Mouse (Mus musculus): Measurements from ENCODE around the gene Disp1.

The Disp1 gene

DNA sequence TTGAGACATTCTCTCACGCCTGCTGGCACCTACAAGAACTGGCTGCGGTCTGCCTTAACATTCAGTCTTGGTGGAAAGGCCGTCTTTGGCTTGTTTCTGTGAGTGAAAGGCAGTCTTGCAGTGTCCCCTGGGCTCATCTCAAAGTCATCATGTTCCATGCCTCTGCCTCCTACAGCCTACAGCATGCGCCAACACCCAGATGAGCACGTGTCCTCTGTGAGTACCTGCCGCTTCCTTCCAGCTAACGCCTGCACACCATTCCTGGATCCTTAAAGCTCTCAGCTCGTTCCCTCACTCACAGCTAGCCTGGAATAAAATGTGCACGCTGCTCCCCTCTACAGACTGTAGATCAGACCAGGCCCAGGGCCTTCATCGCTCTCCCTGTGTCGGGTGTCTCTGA is 60.3 kb downstream of the Disp1 start:
- DNase-seq: no peak

GRCm38 (mm10) chr1:183160188-183160587 is 61.1 kb downstream of the Disp1 start:
- DNase-seq: no peak

DNA sequence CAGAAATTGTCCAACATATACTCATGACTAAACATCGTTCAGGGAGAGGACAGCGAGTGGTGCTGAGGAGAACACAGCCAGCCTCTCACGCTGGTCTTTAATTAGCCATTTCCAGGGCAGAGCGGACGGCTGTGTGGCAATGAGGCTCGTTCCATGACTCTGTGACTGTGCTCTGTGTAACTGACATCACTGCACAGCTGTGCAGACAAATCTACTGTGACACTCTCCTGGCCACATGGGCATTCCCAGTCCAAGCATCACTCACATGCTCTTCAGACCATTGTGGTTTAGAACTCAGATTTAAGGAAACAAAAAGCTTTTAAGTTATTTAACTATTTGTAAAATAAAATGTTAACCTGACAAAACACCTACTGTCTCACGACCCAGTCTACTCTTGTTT is 62.1 kb downstream of the Disp1 start:
- DNase-seq: no peak

DNA sequence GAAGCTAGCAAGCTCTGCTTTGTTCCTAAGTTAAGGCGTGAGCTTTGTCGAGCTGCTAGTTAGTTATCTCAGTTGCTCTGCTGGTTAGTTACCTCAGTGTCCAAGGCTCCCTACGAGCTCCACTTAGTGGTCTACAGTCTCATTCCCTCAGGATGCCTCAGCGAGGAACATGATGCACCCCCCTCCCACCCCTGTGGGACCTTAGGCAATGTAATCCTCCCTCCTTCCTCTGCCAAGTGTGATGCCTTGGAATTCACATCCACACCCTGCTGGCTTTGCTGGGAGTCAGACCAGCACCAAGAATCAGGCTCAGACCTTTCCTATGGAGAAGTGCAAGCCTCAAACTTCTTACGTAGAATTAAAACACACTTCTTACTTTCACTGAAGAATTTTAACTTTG is 65.7 kb downstream of the Disp1 start:
- DNase-seq: no peak

GRCm38 (mm10) chr1:183154296-183155204 is 66.8 kb downstream of the Disp1 start:
- no peak for DNase-seq

DNA sequence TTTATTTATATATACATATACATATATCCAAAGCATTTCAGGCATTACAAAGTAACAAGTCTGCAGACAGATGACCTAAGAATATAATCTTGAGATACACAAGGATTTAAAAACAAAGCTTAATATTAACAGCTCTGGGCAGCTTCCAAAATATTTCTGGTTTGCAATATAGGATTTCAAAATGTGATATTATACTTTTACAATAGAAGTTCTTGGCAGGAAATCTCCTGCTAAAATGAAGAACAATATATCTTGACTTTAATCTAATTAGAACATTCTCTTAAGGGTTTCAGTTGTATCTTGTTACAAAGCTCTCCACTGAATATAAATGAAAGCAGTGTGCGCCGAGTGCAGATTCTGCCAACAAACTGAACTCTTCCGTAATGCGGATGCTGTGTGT is 68.0 kb downstream of the Disp1 start:
- no peak for DNase-seq

DNA sequence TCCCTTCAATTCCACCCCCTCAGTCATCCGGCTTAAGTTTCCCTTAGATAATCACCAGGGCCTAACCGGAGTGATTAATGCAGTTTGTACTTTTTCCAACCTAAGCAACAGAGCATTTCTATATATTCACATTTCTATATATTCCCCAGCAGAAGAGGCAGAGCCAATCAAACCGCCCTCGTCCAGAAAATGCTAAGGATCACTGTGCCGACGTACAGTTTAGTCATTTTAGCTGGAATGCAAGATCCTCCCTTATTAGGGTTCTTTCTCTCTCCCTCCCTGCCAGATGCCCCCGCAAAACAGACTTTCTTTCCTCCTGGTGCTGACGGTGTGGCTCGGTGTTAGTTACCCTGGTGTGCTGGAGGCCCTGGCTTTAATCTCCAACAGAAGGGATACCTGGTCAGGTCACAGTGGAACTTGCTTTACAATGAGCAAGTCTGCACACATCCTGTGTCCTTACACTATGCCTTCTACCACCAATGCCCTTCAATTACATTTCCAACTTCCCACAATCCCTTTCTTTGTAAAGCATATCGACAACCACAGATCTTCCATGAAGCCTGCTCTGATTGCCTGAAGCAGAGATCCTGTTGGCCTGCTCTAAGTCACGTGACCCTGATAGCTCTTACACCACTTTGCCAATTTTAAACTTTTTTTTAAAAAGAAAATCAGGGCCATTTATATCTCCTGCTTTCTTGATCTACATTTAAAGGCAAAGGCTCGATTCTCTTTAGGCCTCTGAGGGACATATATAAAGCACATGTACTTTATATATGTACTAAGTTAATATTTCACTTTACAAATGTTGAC is 69.6 kb downstream of the Disp1 start:
- no peak for DNase-seq

DNA sequence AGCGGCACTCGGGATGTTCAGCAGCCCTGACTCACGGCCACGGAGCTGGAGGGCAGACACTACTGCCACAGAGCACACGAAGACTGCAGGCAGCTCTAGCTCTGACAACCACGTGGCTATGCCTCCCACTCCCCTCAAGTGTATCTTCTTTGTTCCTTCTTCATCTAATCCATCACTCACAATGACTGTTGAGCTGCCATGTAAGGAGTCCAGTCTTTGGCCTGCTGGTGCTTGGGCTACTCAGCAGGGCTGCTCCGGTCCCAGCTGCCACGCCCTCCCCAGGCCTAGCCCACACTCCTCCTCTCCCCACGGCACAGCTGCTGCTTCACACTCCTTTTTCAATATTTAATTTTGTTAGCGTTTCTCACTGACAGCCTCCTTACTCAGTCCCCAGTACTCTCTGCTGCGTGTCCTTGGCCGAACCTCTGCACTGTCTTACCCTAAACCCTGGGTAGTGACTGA is 70.9 kb downstream of the Disp1 start:
- DNase-seq: no peak

DNA sequence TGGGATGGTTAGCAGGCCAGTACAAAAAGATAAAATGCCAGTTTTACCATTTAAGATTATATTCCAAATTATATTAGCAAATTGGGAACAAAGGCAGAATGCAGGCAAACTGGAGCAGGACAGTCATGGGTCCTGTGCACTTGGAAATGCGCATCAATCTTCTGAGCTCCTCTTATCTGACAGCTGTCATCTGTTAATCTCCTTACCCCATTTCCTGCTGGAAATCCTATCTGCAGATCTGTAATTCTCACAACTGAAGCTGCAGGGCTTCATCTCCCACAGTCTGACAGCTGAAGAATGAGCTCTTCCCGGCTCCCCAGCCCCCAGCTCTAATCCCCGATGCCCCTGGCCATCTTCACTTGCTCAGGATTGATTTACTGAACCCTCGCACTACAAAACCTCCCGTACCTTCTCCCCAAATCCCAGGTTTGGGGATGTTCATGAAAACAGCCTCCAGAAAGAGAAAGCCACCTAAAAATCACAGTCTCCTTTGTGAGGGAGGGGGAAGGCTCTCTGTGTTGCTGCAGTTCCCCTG is 71.7 kb downstream of the Disp1 start:
- no peak for DNase-seq

GRCm38 (mm10) chr1:183147438-183147841 is 73.9 kb downstream of the Disp1 start:
- DNase-seq: peak; percentile 64 to 81

GRCm38 (mm10) chr1:183146795-183147194 is 74.5 kb downstream of the Disp1 start:
- no peak for DNase-seq

DNA sequence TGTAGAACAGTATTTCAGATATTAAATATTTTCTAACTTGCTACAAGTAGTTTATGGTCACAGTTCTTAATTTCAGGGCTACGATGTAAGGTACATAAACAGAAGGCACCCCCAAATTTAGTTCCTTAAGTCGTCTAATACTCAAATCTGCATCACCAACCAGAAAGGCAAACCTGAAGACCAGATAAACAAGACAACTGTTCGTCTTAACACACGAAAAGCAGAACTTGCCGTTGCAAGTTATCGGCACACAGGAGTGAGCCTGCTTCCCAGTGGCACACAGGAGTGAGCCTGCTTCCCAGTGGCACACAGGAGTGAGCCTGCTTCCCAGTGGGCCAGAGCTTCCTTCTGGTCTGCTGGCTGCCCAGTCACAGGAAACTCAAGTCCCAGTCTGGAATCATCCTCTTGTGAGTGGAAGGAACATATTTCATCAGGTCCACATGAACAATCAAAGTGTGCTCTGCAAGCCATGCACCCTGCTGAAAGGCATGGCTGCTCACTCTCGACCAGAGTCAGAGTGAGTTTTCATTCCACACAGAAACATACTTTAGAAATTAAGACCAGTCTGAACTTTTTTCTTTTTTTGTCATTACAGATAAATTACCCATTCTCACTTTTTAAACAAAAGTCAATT is 75.1 kb downstream of the Disp1 start:
- no peak for DNase-seq

- DNase-seq: peak in 1 of 2 experiments; percentile 53
Measured at GRCm38 (mm10) chr1:183144602-183145205, 76.6 kb downstream of the Disp1 start.

DNA sequence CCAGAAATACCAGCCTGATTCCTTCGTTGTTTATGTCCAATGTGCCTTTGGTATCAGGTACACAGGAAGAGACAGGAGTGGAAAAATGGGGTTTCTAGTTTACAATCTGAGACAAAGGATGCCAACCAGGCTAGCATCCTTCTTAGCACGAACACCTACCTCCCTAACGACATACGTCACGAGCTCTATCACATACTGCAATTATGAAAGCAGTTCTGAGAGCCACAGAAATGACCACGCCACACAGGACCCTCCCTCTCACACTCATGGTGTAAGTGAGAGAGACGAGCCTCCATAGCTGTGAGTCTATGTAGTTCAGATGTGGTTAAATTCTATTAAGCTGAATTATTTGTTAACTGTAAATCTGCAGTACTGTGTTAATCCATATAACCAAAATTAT is 78.1 kb downstream of the Disp1 start:
- no peak for DNase-seq

GRCm38 (mm10) chr1:183142566-183142965 is 78.8 kb downstream of the Disp1 start:
- no peak for DNase-seq

GRCm38 (mm10) chr1:183141329-183141728 is 80.0 kb downstream of the Disp1 start:
- no peak for DNase-seq

DNA sequence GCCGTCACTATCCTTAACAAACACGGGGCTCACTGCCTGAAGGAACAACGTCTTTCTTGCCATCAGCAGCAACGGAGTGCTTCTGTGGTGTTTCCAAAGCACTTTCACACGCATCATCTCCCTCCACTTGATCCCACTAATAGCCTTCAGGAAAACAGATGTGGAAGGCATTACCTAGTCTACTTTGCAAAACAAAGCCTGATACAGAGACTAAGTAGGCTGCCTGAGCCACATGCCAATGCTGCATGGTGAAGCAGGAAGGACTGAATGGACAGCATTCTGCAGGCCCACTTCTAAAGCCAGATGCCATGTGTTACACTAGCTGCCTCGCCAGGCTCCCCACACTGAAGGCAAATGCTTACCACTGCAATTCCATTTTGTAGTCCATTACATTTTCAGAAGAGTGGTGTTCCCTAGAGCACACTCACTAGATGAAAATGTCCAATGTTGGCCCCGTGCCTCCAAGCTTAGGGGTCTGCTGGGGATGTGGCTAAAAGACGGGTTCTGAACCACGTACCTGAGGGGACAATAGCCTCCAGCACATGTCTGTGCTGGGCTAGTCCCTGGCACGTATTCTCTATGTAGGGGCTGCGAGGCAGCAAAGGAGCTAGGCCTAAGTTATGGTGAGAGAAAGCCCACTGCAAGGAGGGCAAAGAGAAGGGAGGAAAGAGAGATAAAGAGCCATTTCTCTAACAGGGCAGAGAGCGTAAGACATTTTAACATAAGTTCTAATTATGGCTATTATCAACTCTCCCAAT is 80.6 kb downstream of the Disp1 start:
- no peak for DNase-seq

- DNase-seq: no peak
Measured at GRCm38 (mm10) chr1:183138088-183138487, 83.2 kb downstream of the Disp1 start.

DNA sequence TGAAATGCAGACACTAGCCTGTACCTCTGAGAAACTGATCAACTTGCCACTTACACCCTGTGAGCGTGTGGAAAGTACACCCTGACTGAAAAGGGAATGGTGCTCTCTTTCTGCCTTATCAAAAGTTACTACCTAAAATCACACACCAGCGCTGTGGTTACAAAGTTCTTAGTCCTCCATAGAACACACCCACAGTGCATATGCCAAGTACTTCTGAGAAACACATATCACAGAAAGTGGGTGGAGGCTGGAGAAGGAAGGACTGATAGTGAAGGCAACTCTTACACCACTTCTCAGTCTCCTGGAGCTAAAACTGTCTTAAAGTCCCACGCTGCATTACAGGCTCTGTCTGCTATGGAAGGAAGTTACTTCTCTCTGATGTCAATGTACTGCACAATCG is 86.9 kb downstream of the Disp1 start:
- no peak for DNase-seq

GRCm38 (mm10) chr1:183133440-183133839 is 87.9 kb downstream of the Disp1 start:
- no peak for DNase-seq

DNA sequence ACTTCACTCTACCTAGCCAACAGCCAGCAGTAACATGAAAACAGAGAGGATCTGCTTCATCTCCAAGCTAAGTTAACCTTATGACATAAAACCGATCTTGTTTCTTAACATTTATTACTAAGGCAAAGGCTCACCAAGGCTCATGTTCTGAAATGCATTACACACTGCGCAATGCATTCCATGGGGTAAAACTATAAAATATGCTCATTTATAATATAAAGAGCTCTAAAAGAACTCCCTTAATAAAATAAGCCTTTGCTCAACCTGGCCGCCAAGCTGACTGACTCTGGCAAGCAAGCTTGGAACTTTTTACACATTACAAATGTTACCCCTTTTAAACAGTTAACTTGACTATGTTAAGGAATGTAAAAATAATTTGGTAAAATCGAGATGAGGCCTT is 94.1 kb downstream of the Disp1 start:
- DNase-seq: no peak

DNA sequence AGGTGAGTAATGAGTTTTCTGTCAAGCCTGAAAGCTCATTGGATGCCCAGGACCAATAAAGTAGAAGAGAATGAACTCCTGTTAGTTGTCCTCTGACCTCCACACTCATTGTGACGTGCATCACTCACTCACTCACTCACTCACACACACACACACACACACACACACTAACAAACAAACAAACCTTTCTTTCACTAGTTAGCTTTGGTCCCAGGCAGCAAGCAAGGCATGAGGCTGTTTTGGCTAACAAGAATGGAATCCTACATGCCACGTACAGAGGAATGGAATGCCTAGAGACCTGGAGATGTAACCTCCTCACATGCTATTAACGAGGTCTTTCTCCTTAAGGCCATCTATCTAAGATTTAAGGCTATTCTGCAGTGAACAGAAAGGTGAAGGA is 97.6 kb downstream of the Disp1 start:
- no peak for DNase-seq

All from lung, postnatal 4 days (tissue).